Mouse (Mus musculus): ENCODE measurements around the gene Tbx10. TPM values are rescaled to one million over a fixed set of nuclear protein-coding genes. Genes with fewer than 3 reads are reported as not detected.
"Not testable (repeated sequence)": the region's sequence is repeated elsewhere in the genome, so short reads cannot be mapped to it uniquely, and the experiment has no call there.

Gene Tbx10
- total RNA-seq, 2 experiments from 2014 or later: not detected

DNA sequence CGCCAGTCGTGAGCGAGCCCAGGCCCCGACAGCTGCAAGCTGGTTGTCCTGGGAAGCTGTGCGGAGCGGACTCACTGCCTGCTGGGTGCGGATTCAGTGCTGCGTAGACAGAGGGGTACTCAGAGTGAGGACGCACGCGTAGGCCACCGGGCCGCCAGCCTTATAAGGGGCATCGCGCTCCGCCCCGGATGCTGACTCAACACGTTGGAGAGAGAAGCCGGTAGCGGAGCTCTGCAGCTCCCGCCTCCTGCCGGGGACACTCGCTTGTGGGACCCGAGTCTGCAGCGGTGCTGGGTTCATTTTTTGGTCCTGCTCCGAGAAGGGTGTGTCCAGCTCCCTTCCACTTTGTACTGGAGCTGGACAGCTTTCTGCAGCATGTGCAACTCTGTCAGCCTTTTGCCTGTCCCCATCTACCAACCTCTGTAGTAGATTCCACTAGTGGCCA lies 45.3 kb downstream of the Tbx10 start, which contains the start of gene Gstp1:
TSS of gene Gstp1 (minus strand) at position 198 of the 445 bp plus-strand sequence.
- peak; percentile 91 to 92 for DNase-seq
- intact Hi-C loops (cut with DNase I): no loop called here

DNA sequence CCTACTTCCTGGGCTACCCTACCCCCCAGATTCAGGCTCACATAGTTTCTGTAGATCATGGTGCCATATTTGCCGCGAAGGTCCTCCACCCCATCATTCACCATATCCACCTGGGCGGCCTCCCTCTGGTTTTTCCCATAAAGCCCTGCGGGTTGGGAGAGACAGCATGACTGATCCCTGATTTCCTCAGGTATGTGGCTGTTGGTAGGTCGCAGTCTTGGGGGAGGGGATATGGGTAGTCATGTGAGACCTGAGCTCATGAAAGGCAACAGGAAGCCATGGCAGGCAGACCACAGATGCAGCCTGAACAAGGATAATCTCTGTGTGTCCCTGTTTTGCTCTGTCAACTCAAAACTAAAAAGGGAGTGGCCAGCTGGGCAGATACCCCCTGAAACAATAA lies 48.4 kb downstream of the Tbx10 start:
- DNase-seq; intact Hi-C loops (cut with DNase I): not testable (repeated sequence)

DNA sequence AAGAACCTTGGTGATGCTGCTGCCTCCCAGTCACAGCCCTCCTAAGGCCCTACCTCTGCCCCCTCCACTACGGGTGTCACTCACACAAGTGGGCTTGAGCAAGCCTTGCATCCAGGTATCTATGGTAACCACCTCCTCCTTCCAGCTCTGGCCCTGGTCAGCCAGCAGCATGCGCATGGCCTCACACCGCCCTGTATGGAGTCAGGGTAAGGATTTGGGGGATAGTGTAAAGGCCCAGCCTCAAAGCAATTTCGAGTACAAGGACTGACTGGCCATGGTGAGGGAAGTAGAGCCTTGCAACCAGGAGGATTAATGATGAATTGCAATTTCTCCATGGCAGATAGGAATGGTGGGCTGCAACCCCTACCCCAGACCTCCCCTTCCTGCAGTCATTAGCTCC lies 48.9 kb downstream of the Tbx10 start:
- intact Hi-C loops (cut with DNase I); DNase-seq: not testable (repeated sequence)

DNA sequence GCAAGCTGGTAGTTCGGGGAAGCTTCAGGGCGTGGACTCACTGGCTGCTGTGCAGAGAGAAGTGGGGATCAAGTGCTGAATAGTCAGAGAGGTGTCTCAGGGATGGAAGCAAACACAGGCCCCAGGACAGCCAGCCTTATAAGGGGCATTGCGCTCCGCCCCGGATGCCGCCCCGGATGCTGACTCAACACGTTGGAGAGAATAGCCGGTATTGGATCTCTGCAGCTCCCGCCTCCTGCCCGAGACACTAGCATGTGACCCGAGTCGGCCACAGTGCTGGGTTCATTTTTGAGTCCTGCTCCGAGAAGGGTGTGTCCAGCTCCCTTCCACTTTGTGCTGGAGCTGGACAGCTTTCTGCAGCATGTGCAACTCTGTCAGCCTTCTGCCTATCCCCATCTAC lies 49.6 kb downstream of the Tbx10 start:
- intact Hi-C loops (cut with DNase I): no loop called here

DNA sequence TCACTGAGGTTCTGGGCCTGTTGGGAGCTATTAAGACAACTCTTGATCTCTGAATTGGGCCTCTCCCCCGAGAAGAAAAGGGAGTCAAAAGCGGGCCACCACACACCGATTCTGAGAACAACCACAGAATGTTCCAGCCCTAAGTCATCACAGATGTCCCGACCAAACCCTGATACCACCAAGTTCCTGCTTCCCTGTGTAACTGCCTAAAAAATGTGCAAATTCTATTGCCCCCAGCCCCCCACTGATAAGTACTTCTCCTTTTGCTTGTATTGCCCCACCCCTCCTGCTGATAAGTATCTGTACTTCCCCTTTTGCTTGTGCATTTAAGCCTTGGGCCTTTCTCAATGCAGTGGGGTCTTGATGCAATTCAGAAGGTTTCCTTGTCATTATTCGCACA lies 51.6 kb downstream of the Tbx10 start:
- intact Hi-C loops (cut with DNase I); DNase-seq: not testable (repeated sequence)

More for the DNA sequence above, 49.6 kb downstream of the Tbx10 start:
- DNase-seq: peak in 1 of 2 experiments; percentile 43

DNA sequence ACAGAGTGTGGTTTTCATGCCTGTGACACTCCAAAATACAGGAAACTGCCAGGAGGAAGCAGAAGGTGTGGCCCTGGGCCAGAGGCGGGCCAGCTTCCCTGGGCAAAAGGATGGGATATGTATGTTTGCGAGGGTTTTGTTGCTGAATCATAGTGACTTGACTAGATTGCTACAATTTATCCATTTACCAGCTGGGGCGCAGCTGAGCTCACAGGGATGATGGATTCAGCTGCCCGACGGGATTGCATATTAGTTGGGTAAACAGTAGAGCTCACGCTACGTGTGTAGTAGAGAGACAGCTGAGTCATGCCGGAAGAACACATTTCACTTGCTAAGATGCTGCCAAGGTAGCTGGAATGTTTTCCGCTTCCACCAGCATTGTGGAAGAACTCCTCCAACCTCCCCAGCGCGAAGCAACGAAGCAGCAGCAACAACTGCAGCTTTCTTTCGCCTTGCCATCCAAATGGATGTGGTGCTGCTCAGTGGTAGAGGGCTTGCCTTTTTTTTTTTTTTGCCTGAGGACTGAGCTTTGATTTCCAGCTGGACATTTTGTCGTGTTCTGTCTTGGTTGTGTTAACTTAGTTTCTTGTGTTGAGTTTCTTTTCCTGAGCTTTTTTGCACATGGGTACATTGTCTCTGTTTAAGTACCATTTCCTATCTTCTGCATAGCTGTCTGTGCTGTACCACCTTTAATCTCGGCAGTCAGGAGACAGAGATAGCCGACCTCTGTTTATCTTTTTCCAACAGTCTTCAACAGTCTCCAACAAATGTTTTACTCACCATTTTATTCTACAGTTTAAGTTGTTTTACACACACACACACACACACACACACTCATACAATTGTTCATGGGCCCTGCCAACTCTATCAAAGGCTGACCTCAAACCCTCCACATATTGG lies 53.7 kb downstream of the Tbx10 start, which contains the start of gene Gstp2:
TSS of gene Gstp2 (minus strand) at position 58 of the 900 bp plus-strand sequence.
- peak; percentile 74 to 79 for DNase-seq
- intact Hi-C loops (cut with DNase I): no loop called here

DNA sequence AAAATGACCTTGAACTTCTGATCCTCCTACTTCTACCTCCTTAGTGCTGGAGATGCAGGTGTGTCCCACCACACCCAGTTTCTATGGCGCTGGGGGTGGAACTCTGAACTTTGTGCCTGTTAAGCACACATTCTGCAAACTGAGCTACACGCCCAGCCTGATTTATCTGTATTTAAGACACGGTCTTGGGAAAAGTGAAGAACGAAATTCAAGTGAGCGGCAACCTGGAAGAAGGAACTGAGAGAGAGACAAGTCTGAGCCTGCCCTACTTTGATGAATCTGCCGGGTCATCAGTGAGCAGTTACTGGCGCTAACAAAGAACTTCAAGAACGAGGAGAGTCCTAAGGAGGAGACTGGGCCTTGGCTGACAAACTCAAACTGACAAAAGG lies 54.3 kb downstream of the Tbx10 start:
- intact Hi-C loops (cut with DNase I): no loop called here

DNA sequence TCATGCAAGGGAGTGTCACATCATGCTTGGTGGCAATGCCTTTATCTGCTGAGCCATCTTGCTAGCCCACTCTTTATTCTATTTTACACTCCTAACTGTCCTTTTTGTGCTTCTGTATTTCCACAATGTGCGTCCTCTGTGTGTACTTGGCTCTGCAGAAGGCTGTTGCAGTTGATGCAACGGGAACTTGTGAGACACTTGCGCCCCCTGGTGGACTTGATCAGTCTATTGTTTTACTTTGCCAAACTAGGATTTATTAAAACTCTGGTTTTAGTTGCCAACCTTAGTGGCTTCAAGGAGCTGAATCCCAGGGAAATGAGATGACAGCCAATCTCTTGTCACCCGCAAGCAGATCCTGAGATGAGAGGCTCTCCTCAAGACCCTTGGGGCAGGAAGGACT lies 55.3 kb downstream of the Tbx10 start:
- intact Hi-C loops (cut with DNase I): loop anchor here (1.0 kb wide), 1 partner anchor 29 kb away; no protein-coding TSS in a partner anchor

More for the DNA sequence above, 54.3 kb downstream of the Tbx10 start:
- DNase-seq: no peak

DNA sequence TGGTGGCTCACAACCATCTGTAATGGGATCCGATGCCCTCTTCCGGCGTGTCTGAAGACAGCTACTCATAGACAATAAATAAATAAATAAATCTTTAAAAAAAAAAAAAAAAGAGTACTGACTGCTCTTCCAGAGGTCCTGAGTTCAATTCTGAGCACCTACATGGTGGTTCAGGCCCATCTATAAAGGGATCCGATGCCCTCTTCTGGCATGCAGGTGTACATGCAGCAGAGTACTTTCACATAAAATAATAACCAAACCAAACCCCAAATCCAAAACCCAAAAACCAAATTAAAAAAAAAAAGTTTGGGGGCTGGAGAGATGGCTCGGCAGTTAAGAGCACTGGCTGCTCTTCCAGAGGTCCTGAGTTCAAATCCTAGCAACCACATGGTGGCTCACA lies 56.5 kb downstream of the Tbx10 start:
- DNase-seq; intact Hi-C loops (cut with DNase I): not testable (repeated sequence)

More for the DNA sequence above, 55.3 kb downstream of the Tbx10 start:
- peak; percentile 79 to 87 for DNase-seq

Other genes with a start within 250 kb of the Tbx10 start
- 10 to 100 TPM; 31.0 to 34.2 TPM for gene Kmt5b, start 225.3 kb upstream of the Tbx10 start, total RNA-seq (2021)
- 10 to 100 TPM; 10.5 to 11.5 TPM for gene Chka, start 141.0 kb upstream of the Tbx10 start, total RNA-seq (2021)
- 10 to 100 TPM in 1 of 2 experiments, 1 to 10 TPM in 1; 9.1 to 17.7 TPM for gene Tcirg1, start 85.6 kb upstream of the Tbx10 start, total RNA-seq (2021)
- gene Ndufs8, start 80.0 kb upstream of the Tbx10 start, total RNA-seq (2021): 100 to 1,000 TPM; 508 to 532 TPM
- gene Aldh3b1, start 62.9 kb upstream of the Tbx10 start, total RNA-seq (2021): 1 to 10 TPM; 1.5 to 1.6 TPM
- gene Unc93b1, start 57.6 kb upstream of the Tbx10 start, total RNA-seq (2021): 10 to 100 TPM; 16.9 to 20.6 TPM
- gene Aldh3b3, start 34.1 kb upstream of the Tbx10 start, total RNA-seq (2021): under 1 TPM; 0.38 to 0.56 TPM
- gene Aldh3b2, start 20.4 kb upstream of the Tbx10 start, total RNA-seq (2021): under 1 TPM in 1 of 2 experiments, not detected in 1; 0.39 TPM
- 10 to 100 TPM; 22.8 to 24.4 TPM for gene Acy3, start 6.2 kb upstream of the Tbx10 start, total RNA-seq (2021)
- gene Nudt8, start 7.8 kb downstream of the Tbx10 start, total RNA-seq (2021): 100 to 1,000 TPM; 126 to 140 TPM
- gene Gm49405, start 7.9 kb downstream of the Tbx10 start, total RNA-seq (2021): 1 to 10 TPM; 1.3 to 1.4 TPM
- 100 to 1,000 TPM; 174 to 196 TPM for gene Doc2g, start 10.6 kb downstream of the Tbx10 start, total RNA-seq (2021)
- 1,000 to 10,000 TPM; 1,111 to 1,164 TPM for gene Ndufv1, start 20.1 kb downstream of the Tbx10 start, total RNA-seq (2021)
- 100 to 1,000 TPM; 339 to 350 TPM for gene Gstp1, start 45.2 kb downstream of the Tbx10 start, total RNA-seq (2021)
- gene Gstp2, start 53.3 kb downstream of the Tbx10 start, total RNA-seq (2021): 100 to 1,000 TPM; 120 to 124 TPM
- gene Gstp3, start 66.8 kb downstream of the Tbx10 start, total RNA-seq (2021): not detected
- not detected for gene Cabp2, start 88.8 kb downstream of the Tbx10 start, total RNA-seq (2021)
- gene Cdk2ap2, start 104.4 kb downstream of the Tbx10 start, total RNA-seq (2021): 10 to 100 TPM; 35.3 to 39.1 TPM
- 10 to 100 TPM; 20.7 to 22.9 TPM for gene Pitpnm1, start 107.2 kb downstream of the Tbx10 start, total RNA-seq (2021)
- 10 to 100 TPM; 56.8 to 64.0 TPM for gene Aip, start 133.1 kb downstream of the Tbx10 start, total RNA-seq (2021)
- not detected for gene Gpr152, start 147.0 kb downstream of the Tbx10 start, total RNA-seq (2021)
- gene Cabp4, start 151.3 kb downstream of the Tbx10 start, total RNA-seq (2021): under 1 TPM in 1 of 2 experiments, not detected in 1; 0.19 TPM
- 10 to 100 TPM; 52.4 to 55.6 TPM for gene Coro1b, start 155.9 kb downstream of the Tbx10 start, total RNA-seq (2021)
- gene Ptprcap, start 160.9 kb downstream of the Tbx10 start, total RNA-seq (2021): 1 to 10 TPM; 1.1 to 1.3 TPM
- gene Rps6kb2, start 170.6 kb downstream of the Tbx10 start, total RNA-seq (2021): 10 to 100 TPM; 16.4 to 18.8 TPM
- gene Carns1, start 182.7 kb downstream of the Tbx10 start, total RNA-seq (2021): 10 to 100 TPM; 29.4 to 33.7 TPM
- 10 to 100 TPM in 1 of 2 experiments, 1 to 10 TPM in 1; 6.6 to 11.1 TPM for gene Tbc1d10c, start 198.5 kb downstream of the Tbx10 start, total RNA-seq (2021)
- 100 to 1,000 TPM; 326 to 332 TPM for gene Ppp1ca, start 199.3 kb downstream of the Tbx10 start, total RNA-seq (2021)
- gene Rad9a, start 208.9 kb downstream of the Tbx10 start, total RNA-seq (2021): 1 to 10 TPM; 5.2 to 5.3 TPM
- 1 to 10 TPM in 1 of 2 experiments, under 1 TPM in 1; 0.51 to 1.2 TPM for gene Clcf1, start 221.5 kb downstream of the Tbx10 start, total RNA-seq (2021)
- not detected for gene AC109138.7, start 221.6 kb downstream of the Tbx10 start, total RNA-seq (2021)
- 10 to 100 TPM; 11.9 to 13.7 TPM for gene Pold4, start 239.1 kb downstream of the Tbx10 start, total RNA-seq (2021)

Data from heart, postnatal 36 days (tissue).